Mouse (Mus musculus) olfactory bulb, adult 2 months (tissue): ENCODE data around the gene Vac14.

Experiments
- CTCF ChIP-seq: fragments of 200-500 bp; IDR thresholded peaks from 2 replicates; pipeline ENCODE4 v1.5.1; 2012; ENCODE audit warnings: low read depth, mild to moderate bottlenecking, low read length, moderate library complexity; ENCODE audit not compliant: insufficient read depth
- POLR2A ChIP-seq: fragments of 200-500 bp; IDR thresholded peaks from 2 replicates; pipeline ENCODE4 v1.6.1; 2012; ENCODE audit warnings: mild to moderate bottlenecking, low read depth, low read length, moderate library complexity; ENCODE audit not compliant: insufficient read depth

DNA sequence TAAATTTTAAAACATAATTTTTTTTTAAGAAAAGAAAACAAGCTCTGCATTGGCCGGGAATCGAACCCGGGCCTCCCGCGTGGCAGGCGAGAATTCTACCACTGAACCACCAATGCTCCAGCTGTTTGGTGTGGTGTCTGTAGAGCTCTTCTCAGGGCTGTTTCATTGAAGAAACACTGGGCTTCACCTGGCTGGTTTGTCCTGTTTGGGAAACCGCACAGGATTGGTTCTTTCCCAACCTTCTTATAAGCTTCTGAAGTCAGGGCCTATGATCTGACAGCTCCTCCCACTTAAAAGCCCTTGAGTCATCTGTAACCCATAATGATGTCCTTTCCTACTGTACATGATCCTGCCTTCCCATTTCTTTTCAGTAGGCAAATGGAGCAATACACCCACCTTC lies 12.8 kb downstream of the Vac14 start:
- no peak for TF ChIP-seq POLR2A
- no peak for TF ChIP-seq CTCF
